Mouse (Mus musculus) CD8-positive naive resting alpha-beta T cell, adult 2 months (primary cell): ENCODE results near the gene Gdpd3.
"Not testable (repeated sequence)": the region's sequence is repeated elsewhere in the genome, so short reads cannot be mapped to it uniquely, and the experiment has no call there.

Experiments used
- DNase-seq, 2 experiments: peaks; one replicate each; pipeline ENCODE4 v3.0.0; 2022; ENCODE audit warnings: low read depth in 2 of 2, low spot score in 2 of 2

Gene Gdpd3

DNA sequence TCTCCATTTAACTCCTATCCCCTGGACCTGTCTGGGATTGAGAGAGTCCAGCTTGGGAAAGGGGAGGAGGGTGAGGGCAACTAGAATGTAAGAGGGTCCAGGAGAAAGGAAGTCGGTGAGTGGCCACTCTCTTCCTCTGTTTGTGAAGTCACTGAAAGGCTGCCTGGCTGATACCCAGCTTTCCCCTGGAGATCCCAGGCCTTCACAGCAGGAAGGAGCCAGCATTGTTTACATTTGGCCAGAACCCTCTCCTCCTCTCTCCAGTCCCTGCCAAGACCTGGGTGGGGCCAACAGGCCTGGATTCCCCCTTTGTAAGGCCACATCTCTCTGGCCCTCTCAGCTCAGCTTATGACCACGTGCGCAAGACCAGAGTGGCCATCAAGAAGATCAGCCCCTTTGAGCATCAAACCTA lies 5.7 kb upstream of the Gdpd3 start:
- DNase-seq: no peak

DNA sequence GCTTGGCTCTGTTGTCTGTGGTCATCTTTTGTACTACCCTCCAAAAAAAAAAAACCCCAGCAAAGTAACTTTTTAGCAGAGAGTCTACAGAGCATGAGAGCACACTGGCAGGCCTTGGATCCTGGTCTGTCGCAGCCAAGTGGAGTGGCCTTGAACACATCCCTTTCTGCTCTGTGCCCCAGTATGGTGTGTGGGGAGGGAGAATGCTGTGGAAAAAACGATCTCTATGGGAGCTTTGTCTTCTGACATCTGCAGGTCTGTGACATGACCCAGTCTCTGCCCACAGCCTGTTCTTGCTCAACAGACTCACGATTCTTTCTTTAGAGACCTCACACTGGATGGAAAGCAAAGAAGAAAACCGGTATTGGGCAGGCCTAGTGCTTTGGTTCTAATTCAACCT lies 5.2 kb upstream of the Gdpd3 start:
- no peak for DNase-seq

GRCm38 (mm10) chr7:126761529-126762067 lies 4.5 kb upstream of the Gdpd3 start:
- no peak for DNase-seq

DNA sequence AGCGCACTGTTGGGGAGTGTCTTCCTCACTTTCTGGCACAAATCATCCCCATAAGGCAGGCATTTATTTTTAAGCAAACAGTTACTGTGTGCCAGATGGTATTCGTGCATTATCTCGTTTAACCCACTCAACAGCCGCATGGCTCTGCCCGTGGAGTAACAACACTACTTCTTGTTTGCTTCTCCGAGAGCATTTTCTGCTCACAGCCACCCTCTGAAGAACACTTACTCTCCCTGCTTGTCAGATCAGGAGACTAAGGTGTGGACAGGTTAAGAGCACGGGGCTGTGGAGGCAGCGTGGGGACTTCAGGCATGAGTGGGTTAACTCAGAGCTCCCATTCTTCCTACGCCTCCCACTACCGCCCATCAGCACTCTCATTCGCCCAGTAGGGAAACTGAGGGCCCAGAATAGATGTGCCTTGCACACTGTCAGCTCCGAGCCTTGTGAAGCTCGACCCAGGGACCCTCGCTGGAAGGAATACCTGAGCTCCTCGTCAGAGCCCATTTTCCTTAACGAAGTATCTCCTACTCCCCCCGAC lies 3.6 kb upstream of the Gdpd3 start:
- no peak for DNase-seq

DNA sequence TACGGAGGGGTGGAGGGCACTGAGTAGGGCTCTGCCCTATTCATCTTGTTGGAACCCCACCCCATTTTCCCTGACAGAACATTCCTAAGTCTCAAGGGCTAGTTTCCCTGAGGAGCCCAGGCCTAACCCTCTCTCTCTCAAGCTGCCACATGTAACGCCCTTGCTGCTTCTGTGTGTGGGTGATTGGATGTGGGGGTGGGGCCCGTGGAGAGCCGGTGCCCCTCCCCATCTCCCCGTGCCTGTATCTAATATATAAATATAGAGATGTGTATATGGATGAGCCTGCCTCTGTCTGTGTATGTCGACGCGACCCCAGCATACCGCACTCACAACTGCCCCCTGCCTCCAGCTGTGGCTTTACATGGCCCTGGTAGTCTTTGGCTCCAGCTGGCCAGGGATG lies 594 bp upstream of the Gdpd3 start:
- no peak for DNase-seq

- DNase-seq: no peak
Measured at GRCm38 (mm10) chr7:126767001-126767400, 867 bp downstream of the Gdpd3 start.

DNA sequence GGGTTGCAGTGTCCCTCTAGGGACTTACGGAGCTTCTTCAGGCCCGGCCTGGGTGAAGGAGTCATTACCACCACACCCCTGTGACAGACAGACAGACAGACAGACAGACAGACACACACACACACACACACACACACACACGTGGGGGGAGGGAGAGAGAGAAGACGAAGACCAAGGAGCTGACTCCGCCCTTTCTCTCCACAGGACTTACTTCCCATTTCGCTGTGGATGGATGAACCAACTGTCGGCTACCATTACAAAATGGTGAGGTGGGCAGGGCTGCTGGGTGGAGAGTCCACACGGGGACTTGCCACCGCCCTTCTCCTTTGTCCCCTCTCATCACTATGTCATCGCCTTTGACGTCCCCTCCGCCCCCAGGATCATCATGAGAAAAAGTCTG lies 4.7 kb downstream of the Gdpd3 start:
- no peak for DNase-seq

GRCm38 (mm10) chr7:126773351-126773750 lies 7.2 kb downstream of the Gdpd3 start:
- no peak for DNase-seq

- no peak for DNase-seq
Measured at GRCm38 (mm10) chr7:126774463-126774862, 8.3 kb downstream of the Gdpd3 start.

DNA sequence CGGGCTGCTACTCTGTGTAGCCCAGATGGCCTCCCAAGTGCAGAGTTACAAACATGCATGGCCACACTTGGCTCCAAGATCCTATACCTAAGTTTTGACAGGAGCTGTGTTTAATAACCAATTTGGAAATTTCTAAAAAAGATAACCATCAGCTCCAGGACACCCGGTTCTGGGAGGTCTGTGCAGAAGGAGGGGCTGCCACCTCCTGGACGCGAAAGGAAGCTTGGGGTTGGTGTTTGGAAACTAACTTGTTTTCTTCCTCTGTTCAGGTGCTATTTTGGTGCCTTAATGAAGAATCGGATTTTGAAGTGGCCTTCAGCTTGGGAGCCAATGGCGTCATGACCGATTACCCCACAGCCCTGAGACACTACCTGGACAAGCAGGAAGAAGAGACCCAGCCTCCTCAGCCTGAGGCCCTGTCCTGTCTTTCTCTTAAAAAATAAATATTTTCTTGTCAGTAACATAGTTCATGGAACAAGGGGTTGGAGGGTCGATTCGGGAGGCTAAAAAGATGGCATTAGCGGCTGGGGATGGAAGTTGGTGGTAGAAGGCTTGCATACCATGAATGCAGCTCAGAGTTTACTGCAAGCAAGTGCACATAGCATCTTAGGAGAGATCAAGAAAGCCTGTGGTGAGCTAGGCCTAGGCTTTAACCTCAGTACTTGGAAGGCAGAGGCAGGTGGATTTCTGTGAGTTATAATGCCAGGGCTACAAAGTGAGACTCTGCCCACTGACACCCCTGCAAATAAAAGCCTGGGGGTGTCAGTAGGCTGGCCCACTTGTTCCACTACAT lies 9.2 kb downstream of the Gdpd3 start:
- peak in 1 of 2 experiments; percentile 28 for DNase-seq

GRCm38 (mm10) chr7:126775978-126776234 lies 9.8 kb downstream of the Gdpd3 start:
- no peak for DNase-seq

- DNase-seq: peak; percentile 84 to 85
Measured at GRCm38 (mm10) chr7:126776598-126777057, 10.5 kb downstream of the Gdpd3 start, which contains the start of gene Ypel3. Gene Ypel3, plus strand, starts transcription at chr7:126776955.

- no peak for DNase-seq
Measured at GRCm38 (mm10) chr7:126777476-126777875, 11.3 kb downstream of the Gdpd3 start.

DNA sequence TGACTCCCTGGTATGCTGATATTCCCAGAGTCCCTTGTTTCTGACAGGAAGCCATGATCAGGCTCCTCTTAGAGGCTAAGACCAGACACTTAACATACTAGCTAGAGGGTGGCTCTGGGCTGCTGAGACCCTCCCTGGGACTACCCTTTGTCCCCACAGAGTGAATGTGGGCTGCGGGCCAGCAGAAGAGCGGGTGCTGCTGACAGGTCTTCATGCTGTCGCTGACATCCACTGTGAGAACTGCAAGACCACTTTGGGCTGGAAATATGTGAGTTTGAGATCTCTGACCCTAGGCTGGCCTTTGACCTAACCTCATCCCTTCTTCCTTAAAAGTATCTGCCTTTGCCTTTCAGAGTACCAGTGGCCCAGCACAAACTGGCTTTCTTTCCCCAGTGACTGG lies 12.0 kb downstream of the Gdpd3 start:
- no peak for DNase-seq

DNA sequence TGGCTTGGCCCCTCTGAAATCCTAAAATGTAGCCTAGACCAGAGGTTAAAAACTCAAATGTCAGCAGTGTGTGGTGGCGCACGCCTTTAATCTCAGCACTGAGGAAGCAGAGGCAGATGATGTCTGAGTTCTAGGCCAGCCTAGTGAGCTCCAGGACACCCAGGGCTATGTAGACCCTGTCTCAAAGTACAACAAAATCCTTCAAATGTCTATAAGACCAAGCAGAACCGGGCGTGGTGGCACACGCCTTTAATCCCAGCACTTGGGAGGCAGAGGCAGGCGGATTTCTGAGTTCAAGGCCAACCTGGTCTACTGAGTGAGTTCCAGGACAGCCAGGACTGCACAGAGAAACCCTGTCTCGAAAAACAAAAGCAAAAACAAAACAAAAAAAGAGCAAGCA lies 13.0 kb downstream of the Gdpd3 start:
- DNase-seq: not testable (repeated sequence)

DNA sequence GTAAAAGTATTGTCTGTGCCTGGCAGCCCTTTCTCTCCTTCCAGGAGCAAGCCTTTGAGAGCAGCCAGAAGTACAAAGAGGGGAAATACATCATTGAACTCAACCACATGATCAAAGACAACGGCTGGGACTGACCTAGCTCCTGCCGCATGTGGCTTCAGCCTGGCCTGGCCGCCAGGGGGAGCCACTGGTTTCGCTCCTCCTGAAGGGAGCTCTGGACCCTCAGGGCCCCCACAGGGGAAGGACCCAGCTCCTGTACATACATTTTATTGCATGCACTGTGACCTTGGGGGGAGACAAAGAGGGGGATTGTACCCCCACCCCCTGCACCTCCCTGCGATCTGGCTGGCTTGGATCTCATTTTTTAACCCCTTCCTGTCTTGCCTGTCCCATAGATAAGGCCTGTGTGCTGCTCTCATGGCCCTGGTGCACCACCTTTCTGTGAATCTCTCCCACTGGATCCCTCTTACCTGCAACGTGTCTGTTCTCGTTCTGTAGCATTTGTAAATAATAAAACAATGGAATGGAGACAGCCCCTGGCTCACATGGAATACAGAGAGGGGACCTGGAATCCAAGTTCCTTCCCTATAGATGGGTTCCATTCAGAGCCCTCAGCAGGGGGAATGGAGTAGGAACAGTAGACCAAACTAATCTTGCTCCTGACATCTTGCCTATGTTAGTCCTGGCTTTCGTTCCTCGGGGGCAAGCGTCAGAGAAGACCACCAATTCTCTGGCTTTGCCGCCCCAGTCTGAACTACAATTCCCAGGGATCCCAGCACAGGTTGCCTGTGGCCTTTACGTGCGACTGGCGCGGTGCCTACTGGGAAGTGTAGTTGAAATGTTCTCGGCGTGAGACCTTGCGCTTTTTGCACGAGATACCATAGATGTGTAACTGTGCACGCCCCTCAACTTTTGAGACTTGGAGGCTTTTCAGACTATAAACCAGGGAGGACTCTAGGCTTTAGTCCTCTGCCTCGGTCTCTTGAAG lies 14.1 kb downstream of the Gdpd3 start:
- peak; percentile 82 to 87 for DNase-seq

DNA sequence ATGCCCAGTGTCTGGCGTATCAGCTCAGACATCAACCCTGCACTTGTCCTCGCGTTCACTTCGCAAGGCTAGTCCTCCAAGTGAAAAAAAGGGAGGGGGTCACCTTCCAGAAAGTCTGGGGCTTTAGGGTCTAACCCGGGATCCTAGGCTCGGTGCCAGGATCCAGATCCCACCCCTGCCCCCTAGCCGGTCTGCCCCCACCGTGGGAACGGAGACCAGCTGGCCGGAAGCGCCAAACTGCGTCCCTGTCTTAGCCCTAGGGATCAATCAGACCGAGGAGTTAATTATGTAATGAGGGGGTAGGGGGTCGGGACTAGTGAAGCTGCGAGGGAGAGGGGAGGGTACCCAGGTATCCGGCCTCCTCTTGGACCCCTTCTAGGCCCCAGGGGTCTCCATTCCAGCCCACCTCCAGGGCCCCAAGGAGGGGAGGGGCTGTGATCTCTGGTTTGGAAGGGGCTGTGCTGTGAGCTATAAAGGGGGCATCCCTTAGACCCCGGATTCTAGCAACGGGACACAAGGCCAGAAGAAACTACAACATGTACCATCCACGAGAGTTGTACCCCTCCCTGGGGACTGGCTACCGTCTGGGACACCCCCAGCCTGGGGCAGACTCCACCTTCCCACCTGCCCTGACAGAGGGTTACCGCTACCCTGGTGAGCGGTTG lies 15.0 kb downstream of the Gdpd3 start, which contains the start of gene Tbx6:
TSS of gene Tbx6 (plus strand) at position 513 of the 665 bp plus-strand sequence.
- DNase-seq: no peak

DNA sequence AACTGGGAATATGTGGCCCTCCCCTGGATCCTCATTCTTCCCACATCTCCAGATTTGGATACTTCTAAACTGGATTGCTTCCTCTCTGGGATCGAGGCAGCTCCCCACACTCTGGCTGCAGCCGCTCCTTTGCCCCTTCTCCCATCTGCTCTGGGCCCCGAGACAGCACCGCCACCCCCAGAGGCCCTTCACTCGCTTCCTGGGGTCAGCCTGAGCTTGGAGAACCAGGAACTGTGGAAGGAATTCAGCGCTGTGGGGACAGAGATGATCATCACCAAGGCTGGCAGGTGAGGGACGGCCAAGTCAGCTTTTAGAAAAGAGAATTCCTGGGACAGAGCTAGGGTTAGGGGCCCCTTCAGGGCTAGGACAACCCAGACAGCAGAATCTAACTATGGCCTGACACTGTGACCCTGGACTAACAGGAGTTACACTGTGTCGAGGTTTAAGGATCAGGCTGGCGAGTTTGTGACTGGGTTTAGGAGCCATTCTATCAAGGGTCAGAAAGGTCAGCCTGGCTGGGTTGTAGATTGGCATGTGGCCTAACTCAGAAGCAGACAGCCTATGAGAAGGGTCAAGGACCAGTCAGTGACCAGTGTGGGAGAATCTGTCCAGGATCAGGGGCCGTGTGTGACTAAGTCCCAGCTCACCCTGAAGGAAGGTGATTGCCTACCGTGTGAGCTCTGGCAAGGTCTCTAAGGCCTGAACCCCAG lies 15.7 kb downstream of the Gdpd3 start:
- DNase-seq: no peak

DNA sequence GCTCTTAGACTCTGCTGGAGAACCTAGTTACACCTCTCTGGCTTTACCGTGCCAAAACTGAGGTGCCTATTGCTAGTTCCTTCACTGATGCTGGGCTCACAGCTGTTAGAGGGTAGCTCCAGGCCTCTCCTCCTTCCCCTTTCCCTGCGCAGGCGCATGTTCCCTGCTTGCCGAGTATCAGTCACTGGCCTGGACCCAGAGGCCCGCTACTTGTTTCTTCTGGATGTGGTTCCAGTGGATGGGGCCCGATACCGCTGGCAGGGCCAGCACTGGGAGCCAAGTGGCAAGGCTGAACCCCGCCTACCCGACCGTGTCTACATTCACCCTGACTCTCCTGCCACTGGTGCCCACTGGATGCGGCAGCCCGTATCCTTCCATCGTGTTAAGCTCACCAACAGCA lies 16.6 kb downstream of the Gdpd3 start:
- no peak for DNase-seq

DNA sequence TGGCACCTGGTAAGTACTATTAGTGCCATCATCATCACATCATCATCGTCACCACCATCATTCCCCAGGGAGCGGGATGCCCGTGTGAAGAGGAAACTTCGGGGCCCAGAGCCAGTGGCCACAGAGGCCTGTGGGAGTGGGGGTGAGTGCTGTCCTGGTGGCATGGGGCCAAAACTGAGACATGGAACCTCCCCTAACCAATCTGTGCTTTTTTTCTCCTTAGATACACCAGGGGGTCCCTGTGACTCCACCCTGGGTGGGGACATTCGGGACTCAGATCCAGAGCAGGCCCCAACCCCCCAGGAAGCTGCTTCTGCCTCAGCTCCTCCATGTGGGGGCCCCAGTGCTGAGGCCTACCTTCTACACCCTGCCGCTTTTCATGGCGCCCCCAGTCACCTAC lies 18.3 kb downstream of the Gdpd3 start:
- no peak for DNase-seq
